Mouse (Mus musculus) cortical plate, adult 2 months (tissue): ENCODE measurements at regions not wholly inside any gene's neighbourhood (a gene's known extent, or its start where the extent isn't known, plus 50 kb on each side); places are given as distances from the start of the nearest gene placed in this dataset.

Source experiments
- CTCF ChIP-seq: fragments of 200-500 bp; IDR thresholded peaks from 2 replicates; pipeline ENCODE4 v1.5.1; 2011; ENCODE audit warnings: mild to moderate bottlenecking, control low read depth, low read length; ENCODE audit not compliant: insufficient read depth; ENCODE audit errors: extremely low read depth
- POLR2A ChIP-seq: fragments of 200-500 bp; IDR thresholded peaks from 2 replicates; pipeline ENCODE4 v1.6.1; 2011; ENCODE audit warnings: mild to moderate bottlenecking, low read length, control low read depth; ENCODE audit not compliant: insufficient read depth; ENCODE audit errors: extremely low read depth

GRCm38 (mm10) chr15:27359271-27359670 is 107.2 kb upstream of the Ank start:
- no peak for TF ChIP-seq POLR2A
- no peak for TF ChIP-seq CTCF
